Mouse (Mus musculus) cerebellum, postnatal 25 days (tissue): ENCODE measurements at regions not wholly inside any gene's neighbourhood (a gene's known extent, or its start where the extent isn't known, plus 50 kb on each side); places are given as distances from the start of the nearest gene placed in this dataset.

Source experiments
- DNase-seq, 2 experiments: peaks; one replicate each; pipeline ENCODE4 v3.0.0; 2021; ENCODE audit warnings: mixed read lengths in 2 of 2

DNA sequence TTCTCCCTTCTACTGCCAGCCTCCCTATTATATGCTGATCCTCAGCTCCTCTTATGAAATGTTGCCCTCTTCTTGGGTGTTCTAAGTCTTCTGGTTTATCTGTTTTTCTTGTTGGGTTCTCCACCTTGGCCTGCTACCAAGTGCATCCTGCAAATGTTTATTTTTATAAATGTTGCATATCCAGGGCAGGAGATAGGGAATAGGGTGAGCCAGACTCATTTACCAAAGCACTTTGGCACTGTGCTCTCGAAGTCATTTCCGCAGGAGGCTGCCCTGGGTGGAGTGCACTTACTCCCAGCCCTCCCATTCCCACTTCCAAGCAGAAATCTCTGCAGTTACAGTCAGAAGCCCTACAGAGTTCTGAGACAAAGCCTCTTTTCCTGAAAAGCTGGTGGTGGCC is 249.5 kb upstream of the Pappa start:
- DNase-seq = no peak

DNA sequence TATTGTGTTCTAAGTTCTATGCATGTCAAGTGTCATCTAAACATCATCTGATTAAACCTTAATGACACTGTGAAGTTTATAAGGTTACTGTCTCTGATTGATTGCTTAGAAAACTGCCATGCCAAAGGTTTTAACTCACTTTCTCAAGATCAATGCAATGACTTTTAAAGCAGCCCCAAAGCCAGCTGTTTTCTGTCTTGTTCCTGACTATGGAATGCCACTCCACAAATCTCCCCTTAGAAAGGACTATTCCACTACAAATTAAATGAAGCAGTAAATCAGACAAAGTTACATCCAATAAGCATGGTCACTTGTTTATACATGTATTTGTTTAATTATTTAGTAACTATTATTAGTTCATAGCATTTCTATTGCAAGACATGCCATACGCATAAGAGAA is 247.1 kb upstream of the Pappa start:
- no peak for DNase-seq

DNA sequence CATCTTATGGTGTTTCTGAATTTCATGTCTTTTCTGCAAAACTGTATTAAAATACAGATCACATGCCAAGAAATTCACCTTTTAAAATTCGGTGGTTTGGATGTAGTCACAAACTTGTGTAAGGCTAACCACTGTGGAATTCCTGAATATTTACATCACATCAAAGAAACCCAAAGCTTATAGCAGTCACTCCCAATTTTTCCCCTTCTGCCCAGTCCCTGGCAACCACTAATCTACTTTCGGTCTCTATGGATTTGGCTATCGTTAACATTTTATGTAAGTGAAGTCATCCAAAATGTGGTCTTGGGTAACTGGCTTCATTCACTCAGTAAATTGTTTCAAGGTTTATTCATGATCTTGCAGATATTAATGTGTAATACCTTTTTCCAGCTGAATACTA is 226.0 kb upstream of the Pappa start:
- no peak for DNase-seq

DNA sequence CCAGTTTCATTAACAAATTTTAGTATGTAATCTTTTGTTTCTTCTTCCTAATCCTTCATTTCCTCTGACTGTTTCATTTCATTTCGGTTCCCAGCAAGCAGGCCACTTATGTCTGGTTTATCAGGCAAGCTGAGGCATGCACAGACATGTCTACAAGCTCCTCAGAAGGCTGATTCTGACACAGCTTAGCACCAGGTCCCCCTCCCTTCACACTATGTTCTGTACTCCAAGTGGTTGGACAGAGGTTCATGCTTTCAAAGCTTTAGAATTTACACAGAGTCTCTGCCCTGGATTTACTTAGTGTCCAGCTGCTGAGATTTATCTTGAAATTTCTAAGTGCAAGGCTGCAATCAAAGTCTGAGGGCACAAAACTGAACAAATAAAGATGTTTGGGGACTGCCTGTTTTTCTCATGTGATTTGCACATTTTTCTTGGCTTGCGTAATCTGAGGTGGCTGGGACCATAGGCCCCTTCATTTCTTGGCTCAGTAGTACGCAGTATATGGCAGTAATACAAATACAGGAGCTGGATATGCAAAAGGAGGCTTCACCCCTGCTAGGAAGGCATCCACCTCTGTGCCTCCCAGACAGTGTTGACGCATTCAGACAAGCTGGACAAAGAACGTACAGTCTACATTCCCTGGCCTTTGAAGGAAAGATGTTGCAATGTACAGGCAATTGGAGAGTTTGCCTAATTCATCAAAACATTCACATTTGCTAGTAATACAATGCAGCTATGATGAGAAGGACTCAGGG is 222.7 kb upstream of the Pappa start:
- no peak for DNase-seq

GRCm38 (mm10) chr4:64923751-64924150 is 200.2 kb upstream of the Pappa start:
- DNase-seq = peak; percentile 7 to 15

GRCm38 (mm10) chr4:64928553-64928952 is 195.4 kb upstream of the Pappa start:
- DNase-seq = peak in 1 of 2 experiments; percentile 2

GRCm38 (mm10) chr4:64945547-64945946 is 178.4 kb upstream of the Pappa start:
- DNase-seq = no peak

DNA sequence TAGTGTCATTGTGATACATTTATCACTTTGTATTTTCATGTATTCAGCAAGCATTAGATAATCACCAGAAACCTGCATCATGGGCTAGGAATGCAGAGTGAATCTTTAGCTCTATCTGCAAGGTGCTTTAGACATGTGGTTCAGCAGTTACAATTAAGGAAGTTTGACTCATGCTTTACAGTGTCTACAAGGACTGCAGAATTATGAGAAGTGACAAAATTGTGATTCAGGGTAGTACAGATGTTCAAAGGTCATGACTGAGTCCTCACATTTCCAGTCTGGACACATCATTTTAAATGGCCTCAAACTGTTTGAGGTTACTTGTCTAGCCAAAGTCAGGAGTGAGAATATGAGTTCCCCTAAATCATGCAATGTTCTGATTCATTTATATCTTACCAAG is 171.3 kb upstream of the Pappa start:
- no peak for DNase-seq

- no peak for DNase-seq
Observed at GRCm38 (mm10) chr4:64958843-64959242, 165.1 kb upstream of the Pappa start.

DNA sequence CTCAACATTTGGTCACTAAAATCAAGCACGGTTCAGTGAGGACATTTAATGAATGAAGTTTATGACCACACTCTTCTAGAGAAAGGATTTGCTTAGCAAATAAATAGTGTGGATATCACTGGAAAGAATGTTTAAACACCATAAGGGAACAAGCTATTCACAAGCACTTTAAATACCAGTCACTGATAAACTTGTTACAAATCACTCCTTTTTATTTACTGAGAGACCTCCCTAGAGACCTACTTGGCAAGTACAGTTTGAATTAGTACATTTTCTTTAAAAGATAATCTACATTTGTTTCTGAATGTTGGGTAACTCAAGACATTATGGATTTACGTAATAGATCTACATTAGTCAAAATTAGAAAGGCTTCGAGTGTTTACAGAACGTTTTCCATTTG is 162.2 kb upstream of the Pappa start:
- no peak for DNase-seq
